Mouse (Mus musculus) forelimb bud, embryonic 11.5 days (tissue): ENCODE data around the gene Mcam.
"Not testable (repeated sequence)": the region's sequence is repeated elsewhere in the genome, so short reads cannot be mapped to it uniquely, and the experiment has no call there.

Experiments used
- DNase-seq: peaks from one replicate; pipeline ENCODE4 v3.0.0-alpha.2; 2012; ENCODE audit warnings: low read depth, low spot score

Mcam gene

DNA sequence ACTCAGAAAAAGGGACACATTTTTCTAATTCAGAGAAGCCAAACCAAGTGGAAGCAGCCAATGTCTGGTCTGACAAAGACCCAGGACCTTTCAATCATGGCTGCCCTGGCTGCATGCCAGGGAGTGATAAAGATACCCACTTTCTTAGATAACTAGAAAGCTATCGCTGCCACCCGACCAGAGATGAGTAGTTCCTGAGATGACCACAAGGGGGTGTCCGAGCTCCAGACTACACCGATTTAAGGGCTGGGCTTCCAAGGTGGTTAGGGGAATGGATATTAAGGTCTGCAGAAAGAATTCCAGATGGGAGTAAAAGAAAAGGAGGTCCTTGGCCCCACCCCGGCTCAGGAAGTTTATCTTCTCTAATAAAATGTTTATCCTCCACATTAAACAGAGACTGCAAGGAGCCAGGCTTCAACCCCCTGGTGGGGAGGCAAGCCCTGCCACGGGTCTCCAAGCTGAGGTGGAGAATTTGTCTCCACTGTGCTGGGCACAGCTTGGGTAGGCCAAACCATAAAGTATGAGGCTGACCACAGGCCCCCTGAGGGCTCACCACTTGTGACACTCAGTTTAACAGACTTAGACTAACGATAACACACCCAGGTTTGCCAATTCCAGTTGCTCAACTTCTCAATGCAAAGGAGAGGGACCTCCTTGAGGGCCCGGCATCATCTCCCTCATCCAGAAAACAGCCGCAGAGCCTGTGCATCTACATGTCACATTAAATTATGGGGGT lies 24.7 kb upstream of the Mcam start:
- peak; percentile 81 for DNase-seq

DNA sequence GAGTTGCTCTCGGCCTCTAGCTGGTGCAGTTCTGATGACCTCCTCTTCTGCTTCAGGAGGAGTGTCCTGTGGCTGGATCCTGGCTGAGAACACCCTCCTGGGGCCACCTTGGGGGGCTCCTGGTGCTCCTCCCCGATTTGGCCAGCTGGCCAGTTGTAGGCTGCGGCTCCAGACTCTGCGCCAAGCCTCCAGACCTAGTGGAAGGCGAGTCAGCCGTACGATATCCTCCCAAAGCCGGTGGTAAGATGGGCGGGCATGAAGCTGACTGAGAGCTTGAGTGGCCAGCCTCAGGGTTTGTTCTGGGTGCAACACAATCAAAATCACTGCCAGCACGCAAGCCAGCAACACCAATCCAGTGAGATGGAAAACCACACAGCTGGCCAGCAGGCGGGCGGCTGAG lies 22.4 kb upstream of the Mcam start:
- DNase-seq, result not testable (repeated sequence)

DNA sequence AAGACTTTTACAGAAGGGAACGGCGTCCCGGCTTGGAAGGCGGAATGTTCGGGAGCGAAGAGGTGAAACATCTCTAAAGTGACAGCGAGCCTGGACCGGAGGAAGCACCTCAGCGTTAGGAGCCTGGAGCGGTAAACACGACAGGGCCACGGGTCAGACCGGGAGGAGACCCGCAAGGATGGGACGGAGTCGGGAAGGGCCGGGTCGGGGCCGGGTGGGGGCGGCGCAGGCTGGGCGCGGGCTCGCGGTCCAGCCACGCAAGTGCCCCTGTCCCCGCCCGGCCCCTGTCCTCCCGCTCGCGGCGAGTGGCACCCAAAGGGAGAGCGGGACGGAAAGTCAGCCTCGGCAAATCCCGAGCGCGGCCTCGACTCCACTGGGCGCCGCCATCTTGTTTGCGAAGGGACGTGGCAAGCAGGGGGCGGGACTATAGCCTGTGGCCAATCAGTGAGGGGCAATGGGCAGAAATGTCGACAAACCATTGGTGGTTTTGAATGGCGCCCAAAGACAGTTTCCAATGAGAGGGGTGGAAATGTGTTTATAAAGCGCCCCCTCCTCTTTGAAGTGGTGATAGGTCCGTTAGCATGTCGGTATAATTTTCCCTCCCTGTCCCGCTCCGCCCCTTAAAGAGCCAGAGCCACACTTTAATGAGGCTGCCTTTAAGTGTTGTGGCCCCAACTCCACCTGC lies 21.0 kb upstream of the Mcam start, which contains the start of the genes Gm49380 and Rnf26:
Gene Gm49380, minus strand, starts transcription at position 396 of the 685 bp plus-strand sequence.
Gene Rnf26, minus strand, starts transcription at position 413 of the 685 bp plus-strand sequence.
- peak; percentile 98 for DNase-seq

DNA sequence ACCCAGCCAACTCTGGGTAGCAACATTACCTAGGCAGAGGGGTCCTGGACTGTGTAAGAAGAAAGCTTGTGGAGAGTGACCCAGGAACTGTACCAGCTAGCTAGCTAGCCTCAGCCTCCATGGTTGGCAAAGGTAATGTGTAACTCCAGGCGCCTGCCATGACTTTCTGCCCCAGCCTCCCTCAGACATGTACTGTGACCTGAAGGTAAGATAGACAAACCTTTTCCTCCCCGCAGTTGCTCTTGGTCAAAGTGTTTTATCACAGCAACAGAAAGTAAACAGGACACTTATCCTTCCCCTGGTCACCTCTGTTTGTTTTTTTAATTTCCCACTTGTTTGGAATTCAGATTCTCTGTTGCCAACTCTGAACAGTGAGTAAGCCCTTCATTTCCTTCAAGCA lies 19.8 kb upstream of the Mcam start:
- DNase-seq, result no peak

DNA sequence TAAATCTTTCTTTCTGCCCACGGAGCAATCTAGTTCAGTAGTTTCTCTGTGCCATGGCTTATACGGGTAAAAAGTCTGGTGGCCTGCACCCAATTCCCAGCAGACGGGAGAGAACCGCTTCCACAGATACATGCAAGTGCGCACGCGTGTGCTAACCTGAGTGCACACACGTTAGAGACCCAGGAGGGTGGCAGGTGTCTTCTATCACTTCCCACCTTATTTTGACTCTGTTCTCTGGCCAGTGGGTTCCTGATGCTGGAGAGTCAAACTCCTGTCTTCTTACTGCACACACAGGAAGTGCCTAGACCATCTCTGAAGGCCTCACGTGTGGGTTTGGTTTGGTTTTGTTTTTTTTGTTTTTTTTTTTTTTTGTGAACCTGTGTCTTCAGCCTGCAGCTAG lies 18.7 kb upstream of the Mcam start:
- no peak for DNase-seq

DNA sequence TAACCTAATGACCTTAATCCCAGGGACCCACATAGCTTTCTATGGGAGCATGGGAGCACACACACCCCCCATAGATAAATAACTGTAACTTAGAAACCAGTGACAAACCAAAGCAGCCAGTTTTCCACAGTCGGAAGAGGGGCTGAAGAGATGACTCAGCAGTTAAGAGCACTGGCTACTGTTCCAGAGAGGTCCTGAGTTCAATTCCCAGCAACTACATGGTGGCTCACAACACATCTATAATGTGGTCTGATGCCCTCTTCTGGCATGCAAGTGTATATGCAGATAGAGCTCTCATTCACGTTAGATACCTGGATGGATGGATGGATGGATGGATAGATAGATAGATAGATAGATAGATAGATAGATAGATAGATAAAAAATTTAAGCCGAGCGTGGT lies 18.1 kb upstream of the Mcam start:
- DNase-seq, result no peak

DNA sequence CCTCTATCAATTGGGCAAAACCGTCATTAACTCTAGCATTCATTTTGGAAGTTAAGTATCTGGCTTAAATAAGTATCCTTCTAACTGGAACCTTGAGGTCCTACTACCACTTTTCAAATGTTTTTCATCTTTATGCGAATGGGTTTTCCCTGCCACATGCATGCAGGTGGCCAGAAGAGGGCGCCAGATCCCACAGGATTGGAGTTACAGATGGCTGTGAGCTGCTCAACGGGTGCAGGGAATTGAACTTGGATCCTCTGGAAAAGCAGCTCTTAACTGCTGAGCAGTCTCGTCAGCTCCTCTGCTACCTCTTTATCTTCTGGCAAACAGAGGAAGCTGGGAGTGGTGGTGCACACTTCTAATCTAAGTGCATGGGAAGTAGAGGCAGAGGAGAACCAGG lies 15.3 kb upstream of the Mcam start:
- DNase-seq, result no peak

DNA sequence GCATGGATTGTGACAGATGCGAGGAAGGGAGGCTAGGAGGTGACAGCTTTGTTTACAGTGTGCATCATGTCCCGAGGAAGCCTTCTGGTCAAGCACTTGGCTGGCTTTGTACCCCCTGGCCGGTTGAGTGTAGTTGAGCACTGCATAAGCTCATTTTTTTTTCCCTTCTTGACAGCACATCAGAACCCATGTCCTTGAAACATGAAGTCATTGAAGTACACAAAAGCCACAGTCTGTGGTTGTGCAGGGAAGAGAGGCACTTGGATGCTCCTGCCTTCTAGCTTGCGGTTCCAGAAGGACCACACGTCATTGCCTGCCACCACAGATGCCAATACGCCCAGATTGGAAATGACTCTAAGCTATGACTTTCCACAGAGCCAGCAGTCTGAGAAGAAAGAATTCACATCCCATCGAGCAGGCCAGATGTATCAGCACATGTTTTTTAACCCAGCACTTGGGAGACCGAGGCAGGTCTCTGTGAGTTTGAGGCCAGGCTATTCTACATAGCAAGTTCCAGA lies 14.3 kb upstream of the Mcam start:
- DNase-seq, result no peak

DNA sequence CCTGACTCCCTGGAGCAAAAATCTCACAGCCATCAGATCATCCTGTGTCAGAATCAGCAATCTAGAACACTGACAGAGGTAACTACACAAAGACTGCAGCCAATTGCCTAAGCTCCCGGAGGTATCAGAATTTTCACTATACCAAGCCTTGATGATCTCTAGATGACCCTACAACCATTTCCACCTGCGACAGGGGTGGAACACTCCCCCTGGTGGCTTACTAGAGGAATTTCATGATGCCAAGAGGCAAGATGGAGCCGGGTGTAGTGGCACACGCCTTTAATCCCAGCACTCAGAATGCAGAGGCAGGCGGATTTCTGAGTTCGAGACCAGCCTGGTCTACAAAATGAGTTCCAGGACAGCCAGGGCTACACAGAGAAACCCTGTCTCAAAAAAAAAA lies 10.0 kb upstream of the Mcam start:
- no peak for DNase-seq

DNA sequence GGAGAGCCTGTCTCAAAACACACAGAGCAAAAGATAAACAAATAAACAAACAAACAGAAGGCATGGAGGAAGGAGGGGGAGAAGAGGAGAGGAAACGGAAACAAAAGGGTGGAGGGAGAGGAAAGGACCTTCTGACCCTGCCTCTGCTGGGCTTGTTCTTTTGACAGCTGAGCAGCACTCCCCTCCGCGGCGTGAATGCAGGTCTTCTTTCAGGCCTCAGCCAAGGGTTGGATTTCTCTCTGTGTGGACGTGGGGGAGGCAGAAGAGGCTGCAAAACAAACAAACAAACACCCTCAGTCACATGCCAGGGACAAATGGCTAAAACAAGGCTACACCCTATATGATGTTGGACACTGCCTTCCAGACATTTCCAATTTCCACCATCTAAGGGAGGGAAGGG lies 9.2 kb upstream of the Mcam start:
- no peak for DNase-seq

DNA sequence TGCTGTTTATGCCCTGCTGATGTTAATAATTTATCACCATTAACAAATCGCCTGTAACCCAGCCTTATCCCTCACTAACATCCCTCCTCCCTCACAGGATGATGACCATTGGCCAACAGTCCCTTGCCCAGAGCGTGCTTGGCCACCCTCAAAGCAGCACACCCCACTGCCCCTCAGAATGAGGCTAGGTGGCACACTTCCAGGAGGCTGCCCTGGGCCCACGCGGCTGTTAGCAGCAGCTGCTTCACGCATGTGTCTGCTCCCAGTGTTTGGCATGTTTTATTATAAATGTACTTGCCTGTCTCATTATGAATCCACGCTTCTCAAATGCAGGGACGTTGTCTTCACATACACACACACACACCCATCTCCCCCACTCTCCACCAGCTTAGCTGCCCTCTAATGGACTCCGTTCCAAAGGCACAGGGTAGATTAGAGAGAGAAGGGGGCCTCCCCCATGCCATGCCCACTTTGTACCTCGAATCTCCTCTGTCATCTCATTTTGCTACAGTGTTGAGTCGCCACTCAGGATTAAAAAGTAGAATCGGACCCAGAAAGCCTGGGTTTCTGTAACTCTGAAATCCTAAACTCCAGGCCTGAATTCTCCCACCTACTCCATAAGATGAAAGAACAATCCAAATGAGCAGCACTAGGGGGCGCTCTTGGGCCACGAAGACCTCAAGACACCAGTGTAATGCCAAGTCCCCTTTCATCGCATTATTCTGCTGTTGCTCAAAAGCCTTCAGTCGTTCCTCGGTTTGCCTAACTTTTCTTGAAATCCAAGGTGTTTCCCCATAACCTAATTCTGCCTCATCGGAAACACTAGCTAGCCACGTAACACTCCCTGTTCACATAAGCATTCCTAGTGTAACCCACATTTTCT lies 8.5 kb upstream of the Mcam start:
- DNase-seq, result peak; percentile 88

DNA sequence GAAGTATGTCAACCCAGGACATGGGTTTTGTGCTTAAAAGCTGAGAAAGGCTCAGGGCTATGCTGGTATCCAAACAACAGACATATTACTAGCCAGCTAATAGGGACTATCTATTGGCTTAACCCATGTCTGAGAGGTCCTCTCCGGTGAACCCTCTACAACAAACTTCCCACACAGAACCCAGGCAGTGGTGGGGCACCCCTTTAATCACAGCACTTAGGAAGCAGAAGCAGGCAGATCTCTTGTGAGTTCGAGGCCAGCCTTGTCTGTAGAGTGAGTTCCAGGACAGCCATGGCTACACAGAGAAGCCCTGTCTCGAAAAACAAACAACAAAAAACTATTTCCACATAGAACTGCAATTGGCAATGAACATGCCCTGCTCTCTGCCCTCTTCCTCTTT lies 7.5 kb upstream of the Mcam start:
- DNase-seq, result no peak

DNA sequence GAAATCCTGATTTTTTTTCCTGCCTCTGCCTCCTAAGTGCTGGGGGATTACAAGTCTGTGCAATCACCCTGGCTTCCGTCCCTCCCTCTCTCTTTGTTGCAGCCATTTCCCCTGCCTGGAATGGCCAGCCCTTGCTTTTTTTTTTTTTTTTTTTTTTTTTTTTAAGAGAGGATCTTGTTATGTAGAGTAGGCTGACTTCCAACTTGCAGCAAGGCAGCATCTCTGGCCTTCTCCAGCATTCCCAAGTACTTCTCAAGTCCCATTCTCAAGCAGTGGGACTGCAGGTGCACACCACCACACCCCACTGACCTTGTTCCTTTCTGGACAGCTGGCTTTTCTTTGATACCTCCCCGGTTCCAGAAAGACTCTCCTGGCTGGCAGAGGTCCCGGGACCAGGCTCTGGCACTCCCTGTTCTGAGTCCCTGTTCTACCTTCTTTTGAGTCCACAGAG lies 6.9 kb upstream of the Mcam start:
- no peak for DNase-seq

DNA sequence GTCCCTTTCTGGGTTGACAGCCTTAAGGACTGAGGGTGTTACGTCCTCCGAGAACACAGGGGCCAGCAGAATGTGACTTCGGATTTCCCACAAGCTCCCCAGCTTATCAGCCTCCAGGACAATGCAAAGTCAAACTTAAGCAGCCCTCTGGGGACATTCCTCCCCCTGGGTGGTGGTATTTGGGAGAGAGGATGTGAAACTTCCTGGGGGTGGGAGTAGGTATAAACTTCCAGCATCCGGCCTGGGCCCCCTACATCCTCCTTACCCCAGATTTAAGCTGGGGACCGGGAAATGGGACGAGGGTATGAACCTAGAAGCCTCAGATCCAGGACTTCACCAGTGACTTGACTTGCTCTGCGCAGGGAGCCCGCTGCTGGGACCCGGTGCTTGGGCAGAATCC lies 4.6 kb upstream of the Mcam start:
- DNase-seq, result no peak

DNA sequence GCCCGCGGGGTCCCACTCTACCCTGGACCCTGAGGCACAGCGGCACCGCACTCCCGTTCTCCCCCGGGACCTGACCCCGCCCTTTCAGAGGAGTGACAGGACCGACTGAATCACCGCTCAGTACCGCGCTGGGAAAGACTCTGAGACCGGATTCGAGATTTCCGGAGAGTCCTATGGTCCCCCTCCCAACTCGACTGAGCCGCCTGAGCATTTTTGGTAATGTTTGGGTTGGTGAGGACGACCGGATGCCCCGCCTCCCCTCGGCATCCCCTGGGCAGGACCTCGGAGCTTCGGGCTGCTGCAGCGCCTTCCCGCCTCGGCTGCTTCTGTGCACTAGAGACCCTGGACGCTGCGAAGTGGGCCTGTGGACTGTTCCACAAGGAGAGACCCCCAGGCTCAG lies 4.2 kb upstream of the Mcam start:
- DNase-seq, result peak; percentile 59

DNA sequence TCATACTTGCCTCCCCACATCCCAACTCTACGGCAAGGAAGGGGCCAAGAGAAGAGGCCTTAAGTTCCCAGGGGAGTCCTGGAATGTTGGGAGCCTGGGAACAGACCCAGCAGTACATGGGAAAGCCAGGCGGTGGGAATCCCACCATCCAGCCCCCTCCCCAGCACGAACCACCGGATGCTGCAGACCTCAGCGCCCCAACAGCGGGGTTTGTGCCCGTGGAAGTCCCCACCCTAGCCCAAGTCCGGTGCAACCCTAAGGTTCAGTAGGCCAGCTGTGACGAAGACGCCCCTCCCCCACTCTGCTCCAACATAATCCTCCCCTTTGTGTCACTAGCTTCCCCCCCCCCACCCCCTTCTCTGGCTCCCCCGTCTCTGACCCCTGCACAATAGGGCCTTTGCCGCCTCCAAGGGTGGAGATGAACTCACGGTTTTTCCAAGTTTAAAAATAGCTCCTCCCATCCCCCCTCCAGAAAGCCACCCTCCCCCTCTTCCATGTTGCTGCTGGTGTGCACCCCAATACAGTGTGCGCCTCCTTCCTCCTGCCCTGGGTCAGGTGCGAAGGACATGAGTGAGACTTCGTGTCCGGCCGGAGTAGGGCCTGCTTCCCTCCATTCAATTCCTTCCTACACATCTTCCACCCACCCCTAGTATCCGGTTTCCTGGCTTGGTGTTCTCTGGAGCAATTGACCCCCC lies 3.5 kb upstream of the Mcam start:
- no peak for DNase-seq

DNA sequence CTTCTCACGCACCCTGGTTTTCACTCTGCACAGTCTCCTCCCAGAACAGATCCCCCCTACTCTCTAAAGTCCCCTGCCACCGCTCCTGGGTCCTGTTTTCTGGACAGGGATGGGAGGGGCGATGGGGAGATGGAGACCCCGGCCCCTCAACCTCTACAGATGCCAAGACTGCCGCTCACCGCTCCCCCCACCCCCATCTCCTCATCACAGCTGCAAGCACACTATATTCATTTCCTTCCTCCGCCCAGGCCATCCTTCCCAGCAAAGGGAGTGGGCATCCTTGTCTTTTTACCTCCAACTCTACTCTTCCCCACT lies 3.0 kb upstream of the Mcam start:
- DNase-seq, result no peak

DNA sequence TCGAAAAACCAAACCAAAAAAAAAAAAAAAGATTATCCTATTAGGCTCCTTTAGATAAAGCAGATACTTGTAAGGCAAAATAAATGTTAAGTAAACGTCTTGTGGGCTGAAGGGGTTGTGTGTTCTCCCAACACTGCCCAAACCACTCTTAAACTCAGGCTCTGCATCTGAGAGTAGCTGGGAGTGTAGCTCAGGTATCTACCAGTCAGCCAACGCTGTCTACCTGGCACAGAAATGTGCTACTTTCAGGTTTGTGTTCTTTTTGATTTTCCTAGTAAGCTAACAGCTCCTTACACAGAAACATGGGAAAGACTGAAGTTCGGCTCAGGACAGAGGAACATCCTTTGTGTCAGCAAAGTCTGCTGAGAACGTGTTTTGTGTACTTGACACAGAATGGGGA lies 2.1 kb upstream of the Mcam start:
- DNase-seq, result no peak

DNA sequence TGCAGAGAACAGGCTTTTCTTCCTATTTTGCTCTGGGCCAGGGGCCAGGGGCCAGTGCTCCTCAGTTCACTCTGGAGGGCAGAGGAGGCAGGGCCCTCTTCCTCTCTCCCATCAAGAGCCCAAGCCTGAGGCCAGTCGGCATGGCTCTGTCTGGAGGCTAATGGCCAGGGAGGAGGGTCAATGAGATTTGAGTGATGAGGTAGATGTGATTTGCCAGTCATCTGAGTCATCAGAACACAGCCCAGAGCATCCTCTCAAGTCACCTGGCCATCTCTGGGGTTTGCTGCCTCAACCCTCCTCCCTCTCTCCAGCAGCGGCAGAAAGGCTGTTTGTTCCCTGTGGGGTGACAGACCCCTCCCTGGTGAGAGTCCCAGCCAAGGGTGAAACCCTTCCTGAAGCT lies 982 bp upstream of the Mcam start:
- no peak for DNase-seq

DNA sequence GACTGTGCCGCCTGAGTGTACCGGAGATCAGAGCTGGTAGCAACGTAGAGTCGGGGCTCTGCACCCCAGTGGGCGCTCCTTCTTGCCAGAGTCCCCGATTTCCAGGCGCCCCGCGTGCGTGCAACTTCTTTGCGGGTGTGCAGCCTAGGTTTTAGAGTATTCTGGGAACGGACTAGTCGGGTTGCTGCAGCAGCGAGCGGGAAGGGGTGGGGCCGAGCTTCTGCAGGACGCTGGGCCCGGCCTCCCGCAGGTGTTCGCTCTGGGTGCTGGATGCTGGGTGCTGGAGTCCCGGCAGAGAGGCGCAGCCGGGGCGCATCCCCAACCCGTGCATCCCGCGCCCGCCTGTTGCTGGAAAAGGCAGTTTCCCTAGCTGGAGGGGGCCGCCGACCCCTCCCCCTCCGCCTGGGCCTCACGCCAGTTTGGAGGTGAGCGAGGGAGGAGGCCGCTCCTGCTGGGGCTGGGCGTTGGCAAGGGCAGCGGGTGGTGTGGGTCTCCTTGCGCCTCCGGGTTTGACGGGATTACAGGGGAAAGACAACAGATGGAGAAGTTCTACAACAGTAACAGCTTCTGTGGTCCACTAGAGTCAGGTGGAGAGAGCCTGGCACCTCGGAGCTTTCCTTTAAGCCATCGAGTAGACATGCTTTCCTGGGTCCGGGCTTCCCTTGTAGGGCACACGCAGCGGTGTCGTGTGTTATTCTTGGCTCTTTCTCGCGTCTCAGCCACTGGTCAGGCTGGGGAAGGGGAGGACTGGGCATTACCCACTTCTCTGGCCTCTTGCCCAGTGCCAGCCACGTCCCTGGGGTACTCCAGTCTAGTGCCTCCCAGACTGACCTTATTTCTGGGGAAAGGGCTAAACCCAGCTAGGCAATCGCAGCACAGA lies 822 bp downstream of the Mcam start:
- DNase-seq, result no peak
